Mouse (Mus musculus) neural tube, embryonic 14.5 days (tissue): ENCODE results near the gene Upk1a. TPM values are rescaled to one million over a fixed set of nuclear protein-coding genes. Genes with fewer than 3 reads are reported as not detected.

Experiments used
- ATAC-seq: fragments of 200-750 bp; cut with Nextera tagmentation; 2 replicates; pipeline ENCODE4 v1.8.0; 2017; ENCODE audit warnings: low read depth, mild to moderate bottlenecking, moderate TSS enrichment, moderate library complexity
- H3K27ac ChIP-seq: fragments of 300-500 bp; sonication (generic); 2 replicates; pipeline ENCODE4 v1.5.1; 2014; ENCODE audit warnings: low read depth, mild to moderate bottlenecking, control low read depth, low read length, moderate library complexity, mixed read lengths
- H3K27me3 ChIP-seq: fragments of 300-500 bp; sonication (generic); 2 replicates; pipeline ENCODE4 v1.6.1; 2014; ENCODE audit warnings: low read length; ENCODE audit not compliant: control insufficient read depth, insufficient read depth
- H3K36me3 ChIP-seq: fragments of 300-500 bp; sonication (generic); 2 replicates; pipeline ENCODE4 v1.6.1; 2014; ENCODE audit warnings: low read length, mixed read lengths; ENCODE audit not compliant: control insufficient read depth, insufficient read depth
- H3K4me1 ChIP-seq: fragments of 300-500 bp; sonication (generic); 2 replicates; pipeline ENCODE4 v1.6.1; 2014; ENCODE audit warnings: low read length; ENCODE audit not compliant: control insufficient read depth, insufficient read depth
- H3K4me2 ChIP-seq: fragments of 300-500 bp; sonication (generic); 2 replicates; pipeline ENCODE4 v1.6.1; 2014; ENCODE audit warnings: mild to moderate bottlenecking, low read depth, low read length, control low read depth
- H3K4me3 ChIP-seq: fragments of 300-500 bp; sonication (generic); 2 replicates; pipeline ENCODE4 v1.5.1; 2014; ENCODE audit warnings: low read depth, low read length, control low read depth, mixed read lengths
- H3K9ac ChIP-seq: fragments of 300-500 bp; sonication (generic); replicated peaks from 2 replicates; pipeline ENCODE4 v1.6.1; 2014; ENCODE audit warnings: low read depth, mild to moderate bottlenecking, control low read depth, low read length, mixed read lengths
- H3K9me3 ChIP-seq: fragments of 300-500 bp; sonication (generic); 2 replicates; pipeline ENCODE4 v1.6.1; 2016; ENCODE audit warnings: low read length; ENCODE audit not compliant: control insufficient read depth
- WGBS: fragments of 180-500 bp; shearing (Covaris S2); extraction: QIAGEN DNeasy Blood & Tissue Kit; methylation state at CpG from one replicate; pipeline ENCODE4 v1.1.7; 2014; 5-methylcytosine and 5-hydroxymethylcytosine counted together
- polyA plus RNA-seq: library from polyadenylated mRNA; unstranded; fragments of >200 nt; fragmentation: Nextera tagmentation; extraction: Ambion mirVana; gene quantifications from 2 replicates; pipeline ENCODE4 v1.2.1, GENCODE M21; 2014

Upk1a gene
- polyA plus RNA-seq, 1 experiment from 2014 or later, result 0.43 TPM

- WGBS, result 67% methylated on average over 4 of the region's 4 CpGs
- ATAC-seq, result no peak
Observed at GRCm38 (mm10) chr7:30594510-30595024, 18.1 kb downstream of the Upk1a start.

GRCm38 (mm10) chr7:30593579-30594509, 18.8 kb downstream of the Upk1a start:
- no peaks in the 10 kb centered on the region for H3K4me1 ChIP-seq
- no peak overlapping the region for H3K9ac ChIP-seq
- 71% methylated on average over 10 of the region's 10 CpGs for WGBS
- H3K9me3 ChIP-seq, result no peaks in the 10 kb centered on the region
- ATAC-seq, result no peak
- no peak overlapping the region for H3K4me3 ChIP-seq
- H3K27ac ChIP-seq, result no peak overlapping the region
- H3K4me2 ChIP-seq, result no peak overlapping the region
- no peaks in the 10 kb centered on the region for H3K27me3 ChIP-seq
- H3K36me3 ChIP-seq, result no peaks in the 10 kb centered on the region

More at GRCm38 (mm10) chr7:30594510-30595024, 18.1 kb downstream of the Upk1a start:
- H3K27me3 ChIP-seq, result no peaks in the 10 kb centered on the region
- no peak overlapping the region for H3K9ac ChIP-seq
- H3K36me3 ChIP-seq, result no peaks in the 10 kb centered on the region
- H3K4me3 ChIP-seq, result no peak overlapping the region
- H3K27ac ChIP-seq, result no peak overlapping the region
- H3K9me3 ChIP-seq, result no peaks in the 10 kb centered on the region
- H3K4me2 ChIP-seq, result no peak overlapping the region
- H3K4me1 ChIP-seq, result no peaks in the 10 kb centered on the region

DNA sequence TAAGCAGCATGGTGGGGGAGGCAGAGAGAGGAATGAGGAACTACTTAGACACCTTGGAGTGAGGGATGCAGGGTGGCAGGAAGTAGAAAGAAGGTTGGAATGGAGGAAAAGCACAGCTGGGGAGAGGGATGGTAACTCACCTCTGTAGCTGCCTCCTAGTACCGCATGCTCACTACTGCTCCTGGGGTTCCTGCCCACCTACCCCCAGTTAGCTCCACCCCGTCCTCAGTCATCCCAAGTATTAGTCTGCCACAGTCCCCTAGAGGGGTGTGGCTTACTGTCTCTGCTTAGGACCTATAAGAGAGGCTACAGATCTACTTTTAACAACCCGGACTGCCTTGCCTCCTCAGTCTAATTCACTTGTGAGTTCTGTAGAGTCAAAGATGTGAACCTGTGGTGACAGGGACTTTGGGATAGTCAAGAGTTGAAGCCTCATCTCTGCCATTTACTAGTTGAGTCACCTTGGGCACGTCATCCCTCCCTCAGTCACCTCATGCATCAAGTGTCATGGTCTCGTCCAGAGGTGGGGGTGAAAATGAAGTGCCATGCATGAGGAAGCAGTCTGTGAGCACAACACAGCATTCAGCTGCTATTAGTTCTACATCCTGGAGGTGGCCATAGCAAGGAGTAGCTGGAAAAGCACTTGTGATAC, 19.7 kb downstream of the Upk1a start:
- Histone ChIP-seq H3K9me3 (no peaks in the 10 kb centered on the region), H3K36me3 (no peaks in the 10 kb centered on the region), H3K4me3 (no peak overlapping the region), H3K4me2 (no peak overlapping the region), H3K27me3 (peaks cover 3% of the 10 kb centered on the region; the same call in 1 of the 2 replicates), H3K4me1 (no peaks in the 10 kb centered on the region), H3K9ac (no peak overlapping the region), H3K27ac (no peak overlapping the region)
- WGBS, result 58% methylated on average over 5 of the region's 5 CpGs
- ATAC-seq, result no peak

GRCm38 (mm10) chr7:30591605-30591951, 21.1 kb downstream of the Upk1a start:
- Histone ChIP-seq H3K9me3 (no peaks in the 10 kb centered on the region), H3K9ac (no peak overlapping the region), H3K4me1 (peaks cover 11% of the 10 kb centered on the region), H3K4me3 (no peak overlapping the region), H3K27ac (no peak overlapping the region), H3K27me3 (peaks cover 3% of the 10 kb centered on the region; the same call in 1 of the 2 replicates), H3K4me2 (no peak overlapping the region), H3K36me3 (0 out of 2 replicates have a peak, but pooled peaks cover 2% of the 10 kb centered on the region)
- 35% methylated on average over 4 of the region's 4 CpGs for WGBS
- ATAC-seq, result no peak

DNA sequence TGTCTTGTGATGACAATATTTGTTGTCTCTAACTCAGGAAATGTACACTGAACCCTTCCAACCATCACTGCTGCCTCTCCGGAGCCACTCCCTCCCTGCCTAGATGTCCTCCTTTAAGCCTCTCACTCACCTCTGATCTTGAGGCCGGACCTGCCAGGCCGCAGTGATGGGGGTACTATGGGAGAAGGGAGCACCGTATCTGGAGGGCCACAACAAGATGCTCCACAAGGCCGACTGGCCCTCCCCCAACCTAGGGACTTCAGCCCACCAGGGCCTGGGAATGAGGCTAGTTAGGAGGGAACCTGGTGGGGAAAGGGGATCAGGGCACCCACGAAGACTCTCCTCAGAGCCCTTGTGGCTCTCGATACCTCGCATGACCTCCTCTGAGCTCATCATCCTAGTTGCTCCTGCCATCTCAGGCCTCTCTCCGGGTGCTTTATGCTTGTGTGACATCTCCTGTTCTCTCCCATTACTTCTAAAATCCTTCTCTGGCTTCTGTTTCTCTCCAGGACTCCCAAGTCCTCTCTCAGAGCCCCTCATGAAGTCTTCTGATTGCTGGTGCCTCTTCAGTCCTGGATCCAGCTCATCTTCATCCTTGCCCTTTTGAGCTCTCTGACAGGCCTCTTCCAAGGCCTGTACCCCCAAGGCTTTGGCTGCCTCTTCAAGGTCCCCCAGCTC, 21.6 kb downstream of the Upk1a start:
- no peak for ATAC-seq
- WGBS, result 92% methylated on average over 9 of the region's 9 CpGs
- peaks cover 3% of the 10 kb centered on the region; the same call in 1 of the 2 replicates for H3K27me3 ChIP-seq
- H3K9ac ChIP-seq, result no peak overlapping the region
- peaks cover 13% of the 10 kb centered on the region for H3K4me1 ChIP-seq
- no peak overlapping the region for H3K4me2 ChIP-seq
- H3K4me3 ChIP-seq, result no peak overlapping the region
- H3K36me3 ChIP-seq, result peaks cover 6% of the 10 kb centered on the region; the same call in 1 of the 2 replicates
- no peaks in the 10 kb centered on the region for H3K9me3 ChIP-seq
- H3K27ac ChIP-seq, result no peak overlapping the region

DNA sequence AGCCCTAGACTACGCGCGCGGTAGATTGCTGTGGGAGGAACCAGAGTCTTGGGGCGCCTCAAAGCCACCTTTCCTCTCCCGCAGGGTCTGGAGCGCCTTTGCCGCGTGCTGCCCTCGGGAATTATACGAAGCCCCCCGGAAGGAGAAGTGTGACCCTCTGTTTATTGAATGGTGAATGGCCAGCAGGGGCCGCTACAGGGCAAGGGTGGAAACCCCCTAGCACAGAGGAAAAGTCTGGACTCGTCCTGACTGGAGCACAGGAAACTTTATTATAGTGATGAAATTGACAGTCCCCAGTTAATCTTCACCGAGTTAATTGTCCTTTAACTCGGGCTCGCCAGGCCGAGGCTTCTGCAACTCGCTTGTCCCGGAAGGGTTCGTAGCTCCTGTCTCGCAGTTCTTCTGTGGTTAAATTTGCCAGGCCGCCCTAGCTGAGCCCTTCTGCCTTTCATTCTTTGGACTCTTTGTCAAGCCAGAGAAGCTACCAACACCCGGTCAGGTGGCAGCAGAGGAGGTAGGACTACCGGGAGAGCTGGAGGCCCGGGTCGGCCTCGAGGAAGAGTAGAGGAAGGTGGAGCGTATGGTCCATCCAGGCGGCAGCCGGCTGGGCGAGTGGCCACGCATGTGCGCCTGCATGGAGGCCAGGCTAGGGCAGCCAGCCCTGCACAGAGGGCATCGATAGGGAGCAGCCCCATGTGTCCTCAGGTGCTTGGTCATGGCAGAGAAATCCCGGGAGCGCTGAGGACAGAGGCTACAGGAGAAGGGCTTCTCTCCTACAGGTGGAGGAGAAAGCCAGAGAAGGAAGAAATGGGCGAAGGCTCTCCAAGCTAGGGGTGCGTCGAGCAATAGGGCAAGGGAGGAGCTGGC, 23.0 kb downstream of the Upk1a start:
- H3K27me3 ChIP-seq, result peaks cover 3% of the 10 kb centered on the region; the same call in 1 of the 2 replicates
- peak; percentile 72 for ATAC-seq
- WGBS, result 28% methylated on average over 40 of the region's 40 CpGs
- peak overlapping the region; percentile 97 for H3K4me2 ChIP-seq
- peaks cover 19% of the 10 kb centered on the region for H3K36me3 ChIP-seq
- H3K9ac ChIP-seq, result peak overlapping the region; percentile 96
- H3K27ac ChIP-seq, result peak overlapping the region; percentile 92
- no peaks in the 10 kb centered on the region for H3K9me3 ChIP-seq
- peak overlapping the region; percentile 93 for H3K4me3 ChIP-seq
- peaks cover 13% of the 10 kb centered on the region for H3K4me1 ChIP-seq

- Histone ChIP-seq H3K27ac (peak within 1 kb of the TSS; percentile 92), H3K9ac (peak within 1 kb of the TSS; percentile 96), H3K36me3 (peaks cover 28% of the 10 kb centered on the region), H3K27me3 (peaks cover 3% of the 10 kb centered on the region; the same call in 1 of the 2 replicates), H3K4me2 (peak within 1 kb of the TSS; percentile 97), H3K9me3 (no peaks in the 10 kb centered on the region), H3K4me1 (peaks cover 13% of the 10 kb centered on the region), H3K4me3 (peak within 1 kb of the TSS; percentile 93)
- WGBS, result 0% methylated on average over 52 of the region's 68 CpGs
- peak; percentile 93 for ATAC-seq
Observed at GRCm38 (mm10) chr7:30588676-30589434, 23.8 kb downstream of the Upk1a start, which contains the start of gene Kmt2b. Gene Kmt2b, minus strand, starts transcription at chr7:30588726.
